Mouse (Mus musculus) neural tube, embryonic 10.5 days (tissue): ENCODE measurements around the gene Gm21996.
"Not testable (repeated sequence)": the region's sequence is repeated elsewhere in the genome, so short reads cannot be mapped to it uniquely, and the experiment has no call there.

ENCODE experiments used
- DNase-seq: peaks from one replicate; pipeline ENCODE4 v3.0.0-alpha.2; 2017; ENCODE audit warnings: low spot score; ENCODE audit errors: extremely low spot score

The Gm21996 gene

DNA sequence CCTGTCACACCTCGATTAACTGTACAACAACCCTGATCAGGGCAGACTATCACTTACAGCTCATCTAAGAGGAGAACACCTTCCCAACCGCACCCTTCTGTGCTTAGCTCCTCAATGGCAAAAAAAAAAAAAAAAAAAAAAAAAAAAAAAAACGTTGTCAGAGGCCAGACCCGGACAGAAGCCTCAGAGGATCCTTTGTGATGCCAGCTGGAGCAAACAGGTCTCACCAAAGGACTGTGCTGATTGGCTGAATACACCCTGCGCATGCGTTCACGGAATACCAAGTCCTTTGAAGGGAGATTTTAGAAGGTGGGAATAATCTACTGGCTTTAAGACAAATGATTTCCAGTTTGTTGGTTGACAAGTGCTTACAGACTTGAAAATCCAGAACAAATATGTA is at the start of gene Gm21996:
Gm21996 (minus strand) TSS at position 101 of the 400 bp plus-strand sequence.
- not testable (repeated sequence) for DNase-seq
